Mouse (Mus musculus): ENCODE results near the gene Ints1. TPM values are rescaled to one million over a fixed set of nuclear protein-coding genes. Genes with fewer than 3 reads are reported as not detected.

Ints1 gene
- polyA plus RNA-seq (2012; rRNA removed), result 46.5 and 53.1 TPM in 2 replicates

DNA sequence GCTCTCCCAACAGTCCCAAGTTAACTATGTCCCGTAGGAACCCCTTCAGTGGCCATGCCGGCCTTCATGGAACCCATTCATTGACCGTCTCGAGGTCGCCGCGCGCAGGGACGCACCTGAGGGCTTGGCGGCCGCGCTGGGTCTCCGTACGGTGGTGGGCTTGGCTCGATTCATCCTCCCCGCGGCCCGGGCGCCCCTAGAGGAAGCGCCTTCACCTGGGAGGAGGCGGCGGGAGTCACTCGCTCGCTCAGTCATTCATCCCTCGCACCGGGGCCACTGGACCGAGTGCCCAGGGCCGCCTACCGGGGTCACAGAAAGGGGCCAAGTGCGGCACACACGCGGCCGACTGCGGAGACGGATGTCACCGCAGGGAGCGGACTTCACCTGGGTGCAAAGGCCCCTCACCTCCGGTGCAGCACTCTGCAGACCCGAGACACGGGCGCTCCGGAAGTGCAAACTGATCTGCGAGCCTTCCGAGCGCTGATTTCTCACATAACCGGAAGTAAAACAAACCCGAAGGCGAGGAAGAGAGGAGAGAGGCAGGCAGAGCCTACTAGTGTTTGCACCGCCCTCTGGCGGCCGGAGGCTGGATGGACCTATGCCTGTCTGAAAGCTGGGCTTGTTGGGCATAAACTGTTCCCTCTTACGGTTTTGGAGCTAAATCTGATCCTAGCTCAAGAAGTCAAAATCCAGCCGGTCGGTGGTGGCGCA is at the start of gene Ints1:
Ints1 (minus strand) TSS at position 459 of the 711 bp plus-strand sequence.
- peak; percentile 94 for DNase-seq (ENCODE audit: low read depth, low spot score)
- under 1% methylated on average over 55 of the region's 55 CpGs for WGBS

DNA sequence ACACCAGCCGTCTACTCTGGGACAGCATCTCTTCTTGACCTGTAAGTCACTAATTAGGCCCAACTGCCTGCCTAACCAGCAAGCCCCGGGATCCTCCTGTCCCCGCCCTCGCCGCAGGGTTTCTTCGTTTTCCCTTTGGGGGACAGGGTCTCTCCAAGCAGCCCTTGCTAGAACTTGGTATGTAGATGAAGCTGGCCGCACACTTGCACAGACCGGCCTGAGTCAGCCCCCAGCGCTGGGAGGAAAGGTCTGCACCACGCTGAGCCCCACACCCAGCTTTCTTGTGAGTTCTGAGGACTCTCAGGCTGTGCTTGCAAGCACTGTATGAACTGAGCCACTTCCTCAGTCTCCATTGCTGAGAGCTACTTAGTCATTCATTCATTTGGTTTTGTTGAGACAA is 49.1 kb upstream of the Ints1 start:
- DNase-seq (ENCODE audit: low read depth, low spot score), result no peak
- 94% methylated on average over 10 of the region's 10 CpGs for WGBS

GRCm38 (mm10) chr5:139821466-139822459 is 46.3 kb upstream of the Ints1 start:
- DNase-seq (ENCODE audit: low read depth, low spot score), result no peak
- 30% methylated on average over 12 of the region's 12 CpGs for WGBS

GRCm38 (mm10) chr5:139819538-139820181 is 44.2 kb upstream of the Ints1 start, which contains the start of gene Tmem184a:
Gene Tmem184a (minus strand): TSS chr5:139819917.
- WGBS, result 63% methylated on average over 9 of the region's 9 CpGs

GRCm38 (mm10) chr5:139818801-139819200 is 43.3 kb upstream of the Ints1 start:
- no peak for DNase-seq (ENCODE audit: low read depth, low spot score)
- WGBS, result 37% methylated on average over 4 of the region's 4 CpGs

More at GRCm38 (mm10) chr5:139819538-139820181, 44.2 kb upstream of the Ints1 start, which contains the start of gene Tmem184a:
- no peak for DNase-seq (ENCODE audit: low read depth, low spot score)

- 90% methylated on average over 3 of the region's 3 CpGs for WGBS
- DNase-seq (ENCODE audit: low read depth, low spot score), result no peak
Measured at GRCm38 (mm10) chr5:139818056-139818455, 42.6 kb upstream of the Ints1 start.

- no peak for DNase-seq (ENCODE audit: low read depth, low spot score)
- WGBS, result 11% methylated on average over 1 of the region's 1 CpGs
Measured at GRCm38 (mm10) chr5:139817292-139817691, 41.8 kb upstream of the Ints1 start.

- DNase-seq (ENCODE audit: low read depth, low spot score), result no peak
Measured at GRCm38 (mm10) chr5:139816445-139816844, 41.0 kb upstream of the Ints1 start.

- no peak for DNase-seq (ENCODE audit: low read depth, low spot score)
- WGBS, result 40% methylated on average over 6 of the region's 6 CpGs
Measured at GRCm38 (mm10) chr5:139815964-139816363, 40.5 kb upstream of the Ints1 start.

- 9% methylated on average over 12 of the region's 13 CpGs for WGBS
- no peak for DNase-seq (ENCODE audit: low read depth, low spot score)
Measured at GRCm38 (mm10) chr5:139813963-139814381, 38.5 kb upstream of the Ints1 start.

DNA sequence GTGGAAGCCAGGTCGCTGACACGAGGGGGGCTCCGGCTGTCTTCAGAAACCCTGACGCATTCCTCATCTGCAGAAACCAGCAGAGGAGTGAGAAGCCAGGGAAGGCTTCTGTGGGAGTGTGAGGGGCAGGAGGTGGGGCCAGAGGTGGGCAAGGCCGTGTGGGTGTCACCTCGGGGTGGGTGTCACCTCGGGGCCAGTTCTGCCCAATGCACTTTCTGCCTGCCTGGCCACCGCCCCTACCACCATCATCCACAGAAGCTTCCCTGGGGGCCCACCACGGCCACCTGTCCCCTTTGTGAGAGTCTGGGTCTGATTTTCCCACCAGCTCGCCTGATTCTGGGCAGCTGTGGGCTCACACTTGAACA is 37.6 kb upstream of the Ints1 start:
- DNase-seq (ENCODE audit: low read depth, low spot score), result no peak
- WGBS, result 44% methylated on average over 10 of the region's 10 CpGs

- 56% methylated on average over 20 of the region's 20 CpGs for WGBS
- DNase-seq (ENCODE audit: low read depth, low spot score), result no peak
Measured at GRCm38 (mm10) chr5:139812398-139813125, 37.1 kb upstream of the Ints1 start.

DNA sequence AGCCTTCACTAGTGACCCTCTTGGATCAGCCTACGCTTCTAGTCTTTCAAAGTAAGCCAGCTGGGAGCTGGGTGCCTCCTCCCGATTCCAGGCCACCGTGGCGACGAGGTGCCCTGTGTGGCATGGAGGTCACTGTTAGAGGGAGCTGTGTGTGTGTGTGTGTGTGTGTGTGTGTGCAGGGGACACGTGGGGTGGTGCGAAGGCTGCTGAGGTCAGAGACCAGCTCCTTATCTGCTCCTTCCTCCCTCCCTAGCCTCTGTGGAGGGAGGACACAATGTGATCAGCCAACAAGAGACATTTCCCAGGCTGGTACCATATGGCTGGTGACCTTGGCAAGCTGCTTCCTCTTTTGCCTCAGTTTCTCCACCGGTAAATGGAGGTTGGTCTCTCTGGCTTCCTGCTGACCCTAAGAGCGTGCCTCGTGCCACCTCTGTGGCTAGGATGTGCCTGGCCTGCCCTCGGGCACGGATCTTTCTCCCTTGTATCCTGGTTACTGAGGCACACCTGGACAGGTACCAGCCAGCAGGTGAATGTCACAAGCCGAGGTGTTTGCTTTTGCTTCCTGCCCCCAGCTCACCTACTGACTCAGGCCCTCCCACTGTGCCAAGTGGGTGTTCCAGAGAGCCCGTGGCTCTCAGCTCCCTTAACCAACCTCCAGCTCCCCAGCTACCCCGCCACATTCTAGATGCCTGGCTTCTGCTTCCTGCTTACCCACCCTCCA is 36.4 kb upstream of the Ints1 start:
- DNase-seq (ENCODE audit: low read depth, low spot score), result no peak
- 52% methylated on average over 15 of the region's 15 CpGs for WGBS

GRCm38 (mm10) chr5:139809397-139809796 is 33.9 kb upstream of the Ints1 start:
- 68% methylated on average over 4 of the region's 4 CpGs for WGBS
- no peak for DNase-seq (ENCODE audit: low read depth, low spot score)

DNA sequence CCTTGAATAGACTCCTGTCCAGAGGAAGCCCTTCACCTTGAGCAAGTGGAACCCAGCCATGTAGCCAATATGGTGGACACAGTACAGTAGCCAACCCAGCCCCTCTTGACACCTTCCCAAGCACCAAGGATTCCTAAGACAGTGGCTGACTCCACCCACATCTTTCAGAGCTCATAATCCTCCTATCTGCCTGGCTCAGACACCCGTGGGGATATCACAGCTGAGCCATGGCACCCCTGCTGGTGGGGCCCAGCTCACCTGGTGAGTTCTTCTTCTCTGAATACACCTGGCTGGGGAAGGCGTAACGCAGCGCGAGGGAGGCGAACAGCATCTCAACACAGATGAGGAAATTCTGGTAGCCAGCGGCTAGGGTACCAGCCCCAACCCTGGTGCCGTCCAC is 30.4 kb upstream of the Ints1 start:
- DNase-seq (ENCODE audit: low read depth, low spot score), result no peak
- 94% methylated on average over 8 of the region's 8 CpGs for WGBS

DNA sequence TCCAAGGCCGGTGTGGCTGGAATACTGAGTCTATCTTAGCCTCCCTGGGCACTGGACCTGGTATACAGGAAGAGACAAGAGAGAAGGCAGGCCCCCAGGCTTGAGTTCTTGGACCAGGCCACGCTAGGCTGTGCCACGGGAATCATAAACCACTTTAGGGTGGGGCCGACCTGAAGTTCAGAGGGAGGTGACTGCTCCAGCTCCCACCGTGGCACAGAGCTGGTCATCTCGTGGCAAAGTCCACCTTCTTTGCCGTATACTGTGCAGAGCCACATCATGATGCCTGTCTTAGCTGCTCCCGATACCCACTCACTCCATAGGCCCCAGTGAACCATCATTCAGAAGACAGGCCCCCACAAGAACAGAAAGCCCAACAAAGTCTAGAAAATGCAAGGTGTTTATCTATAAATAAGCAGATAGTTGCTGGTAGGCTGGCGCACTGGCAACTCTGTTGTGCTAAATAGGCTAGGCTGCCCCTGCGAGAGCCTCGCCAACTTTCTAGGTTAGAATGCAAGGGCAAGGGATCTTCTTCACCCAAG is 29.2 kb upstream of the Ints1 start:
- WGBS, result 62% methylated on average over 11 of the region's 11 CpGs
- DNase-seq (ENCODE audit: low read depth, low spot score), result no peak

DNA sequence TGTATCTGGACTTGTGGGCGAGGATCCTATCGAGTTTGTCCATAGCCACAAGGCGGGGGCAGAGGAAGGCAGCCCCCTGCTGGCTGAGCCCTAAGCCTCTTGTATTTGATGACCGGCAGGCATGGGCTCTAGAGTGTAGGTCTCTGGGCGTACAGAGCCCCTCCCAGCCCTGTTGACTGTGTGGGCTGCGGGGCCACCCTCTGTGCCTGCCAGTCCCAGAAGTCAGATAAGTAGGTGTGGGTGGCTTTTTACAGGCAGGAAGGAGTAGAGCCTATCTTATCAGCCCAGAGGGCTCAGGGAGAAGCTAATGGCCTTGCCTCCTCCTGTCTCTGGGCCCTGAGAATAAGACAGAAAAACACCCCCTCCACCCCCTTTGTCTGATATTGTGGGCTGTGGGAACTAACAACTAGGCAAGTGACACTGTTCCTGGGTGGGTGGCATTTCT is 28.7 kb upstream of the Ints1 start:
- no peak for DNase-seq (ENCODE audit: low read depth, low spot score)
- 37% methylated on average over 6 of the region's 6 CpGs for WGBS

DNA sequence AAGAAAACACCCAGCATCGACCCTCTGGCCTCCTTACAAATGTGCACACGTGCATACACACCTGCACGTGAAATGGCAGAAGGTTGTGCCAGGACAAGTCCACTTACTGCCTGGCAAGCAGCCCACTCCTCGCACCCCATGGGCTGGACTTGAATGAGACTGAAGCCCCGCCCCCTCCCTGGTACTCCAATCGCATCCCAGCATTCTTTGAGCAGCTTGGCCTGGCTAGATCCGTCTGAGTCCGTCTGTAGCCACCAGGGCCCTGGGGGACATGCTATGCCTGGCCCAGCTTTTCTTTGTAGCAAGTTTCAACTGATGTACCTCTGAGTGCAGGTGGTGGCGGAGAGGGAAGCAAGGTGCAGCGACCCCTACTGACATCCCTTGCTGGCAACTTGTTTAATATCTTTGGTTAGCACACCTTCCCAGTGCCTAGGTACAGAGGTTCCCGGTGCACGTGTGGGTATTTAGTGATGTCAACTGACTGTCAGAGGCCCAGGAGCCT is 28.2 kb upstream of the Ints1 start:
- WGBS, result 15% methylated on average over 12 of the region's 12 CpGs
- no peak for DNase-seq (ENCODE audit: low read depth, low spot score)
